Mouse (Mus musculus): ENCODE results near the gene 2210407C18Rik.

DNA sequence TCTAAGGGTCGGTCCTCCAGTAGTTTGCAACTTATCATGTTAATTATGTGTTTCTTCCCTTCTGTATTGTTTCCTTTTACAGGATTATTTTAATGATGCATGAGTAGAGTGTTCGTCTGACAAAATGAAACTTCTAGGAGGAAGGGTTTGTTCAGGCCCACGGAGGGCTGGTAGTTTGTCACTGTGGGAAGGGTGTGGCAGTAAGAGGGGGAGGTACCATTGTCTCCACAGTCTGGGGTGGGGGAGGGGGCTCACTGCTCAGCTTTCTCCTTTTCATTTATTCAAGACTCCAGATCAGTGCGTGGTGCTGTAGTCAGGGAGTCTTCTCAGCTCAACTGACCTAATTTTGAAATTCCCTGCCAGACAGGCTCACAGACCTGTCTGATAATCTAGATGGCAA, 10.3 kb upstream of the 2210407C18Rik start:
- no peak for TF ChIP-seq CTCF (IDR thresholded peaks at IDR 0.05; ENCODE audit: low read depth)
- no peak for TF ChIP-seq EP300 (IDR thresholded peaks at IDR 0.05; ENCODE audit: low read depth)

Measured in liver, embryonic 14.5 days (tissue).